Mouse (Mus musculus): ENCODE measurements around the gene Nfia.

DNA sequence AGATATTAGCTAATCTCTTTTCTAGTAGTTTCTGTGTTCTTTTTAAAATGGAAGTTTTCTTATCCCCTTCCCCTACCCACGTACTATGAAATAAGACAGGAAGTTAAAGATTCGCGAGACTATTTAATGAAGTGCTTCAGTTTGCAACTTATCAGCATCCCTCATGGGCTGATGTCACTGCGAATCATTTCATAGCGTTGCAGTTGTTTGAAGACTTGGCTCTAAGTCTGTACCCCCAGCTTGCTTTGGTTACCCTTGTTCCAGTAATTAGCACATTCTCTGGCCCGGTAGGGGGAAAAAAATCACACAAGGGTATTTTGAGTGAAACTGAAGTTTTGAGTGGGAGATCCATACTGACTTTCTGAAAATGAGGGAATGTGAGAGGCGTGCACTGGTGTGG lies 303.6 kb downstream of the Nfia start:
- TF ChIP-seq CTCF (IDR thresholded peaks at IDR 0.05; ENCODE audit: low read depth, low read length) (no peak), POLR2A (IDR thresholded peaks at IDR 0.05; ENCODE audit: insufficient read depth, low read length) (no peak)
